Mouse (Mus musculus) layer of hippocampus, postnatal 14 days (tissue): ENCODE measurements around the gene Stard5. TPM values are rescaled to one million over a fixed set of nuclear protein-coding genes. Genes with fewer than 3 reads are reported as not detected.

Source experiments
- DNase-seq, 2 experiments: peaks; one replicate each; pipeline ENCODE4 v3.0.0; 2021 to 2022; ENCODE audit warnings: low spot score in 2 of 2, mixed read lengths in 1 of 2
- total RNA-seq, 2 experiments: library from RNA; stranded (reverse); gene quantifications; 2 replicates each; pipeline ENCODE4 v1.2.3; 2021

Stard5 gene
- total RNA-seq, 2 experiments from 2014 or later = 17.6 to 18.5 TPM

DNA sequence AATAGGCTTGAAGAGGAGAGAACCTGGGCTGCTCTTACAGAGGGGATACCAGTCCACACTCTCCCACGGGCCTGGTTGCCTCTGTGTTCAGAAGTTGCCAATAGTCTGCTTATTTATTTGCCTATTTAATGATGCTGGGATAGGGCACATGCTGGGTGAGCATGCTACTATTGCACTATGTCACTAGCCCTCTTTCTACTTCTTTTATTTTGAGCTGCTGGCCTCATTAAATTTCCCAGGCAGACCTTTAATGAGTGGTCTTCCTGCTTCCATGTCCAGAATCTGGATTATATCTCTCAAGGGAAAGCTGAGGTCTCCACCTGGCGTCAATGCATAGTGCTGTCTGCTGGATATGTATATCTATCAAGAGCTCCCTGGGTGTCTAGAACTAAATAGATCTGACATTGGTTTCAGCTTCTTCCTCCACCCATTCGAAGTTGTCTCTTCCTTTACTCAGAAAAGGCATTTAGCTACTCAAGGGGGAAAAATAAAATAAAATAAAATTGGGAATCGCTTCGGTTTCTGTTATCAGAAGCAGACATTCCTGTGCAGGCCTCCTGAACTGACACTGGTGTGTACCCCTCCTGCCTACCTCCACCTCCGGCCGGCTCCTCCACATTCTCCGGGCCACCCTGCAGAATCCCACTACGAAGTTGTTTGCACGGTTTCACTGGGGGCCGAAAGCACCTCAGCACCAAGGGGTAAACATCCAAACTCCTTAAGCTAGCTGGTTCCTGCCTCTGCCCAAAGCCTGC lies 509 bp upstream of the Stard5 start:
- DNase-seq = no peak

DNA sequence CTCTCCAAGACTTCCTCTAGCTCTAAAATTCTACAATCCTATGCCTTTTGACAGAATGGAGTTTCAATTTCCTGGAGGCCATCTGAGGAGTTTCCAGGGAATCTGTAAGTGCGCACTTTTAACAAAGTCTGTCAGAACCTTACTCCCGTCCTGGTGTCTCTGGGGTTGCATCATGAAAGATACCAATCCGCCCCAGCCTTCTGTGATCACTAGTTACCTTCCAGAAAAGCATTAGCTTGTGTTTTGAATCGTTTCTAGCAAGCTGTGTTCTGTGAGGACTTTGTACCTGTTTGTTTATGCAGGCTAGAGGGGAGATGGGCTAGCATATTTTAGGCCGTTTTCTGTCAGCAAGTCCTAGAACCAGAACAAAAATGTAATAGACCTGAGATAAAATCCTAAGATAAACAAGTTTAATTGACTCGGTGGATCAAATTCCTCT lies 942 bp downstream of the Stard5 start:
- DNase-seq = no peak

DNA sequence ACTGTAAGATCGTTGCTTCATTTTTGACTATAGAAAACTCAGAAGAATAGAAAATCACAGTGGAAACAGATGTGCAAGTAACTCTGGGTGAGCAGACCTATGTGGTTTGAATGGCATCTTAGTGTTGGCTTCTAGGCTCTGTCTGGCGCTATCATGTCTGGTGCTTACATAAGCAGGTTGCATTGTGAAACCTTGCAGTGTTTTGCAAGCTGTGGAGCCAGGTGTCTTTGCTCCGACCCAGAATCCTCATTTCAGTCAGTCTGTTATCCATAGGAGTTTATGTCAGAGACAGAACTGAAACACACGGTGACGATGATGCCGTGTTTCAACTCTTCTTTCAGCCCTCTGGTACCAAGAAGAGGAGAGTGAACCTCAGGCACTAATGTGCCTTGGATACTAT lies 2.1 kb downstream of the Stard5 start:
- no peak for DNase-seq

DNA sequence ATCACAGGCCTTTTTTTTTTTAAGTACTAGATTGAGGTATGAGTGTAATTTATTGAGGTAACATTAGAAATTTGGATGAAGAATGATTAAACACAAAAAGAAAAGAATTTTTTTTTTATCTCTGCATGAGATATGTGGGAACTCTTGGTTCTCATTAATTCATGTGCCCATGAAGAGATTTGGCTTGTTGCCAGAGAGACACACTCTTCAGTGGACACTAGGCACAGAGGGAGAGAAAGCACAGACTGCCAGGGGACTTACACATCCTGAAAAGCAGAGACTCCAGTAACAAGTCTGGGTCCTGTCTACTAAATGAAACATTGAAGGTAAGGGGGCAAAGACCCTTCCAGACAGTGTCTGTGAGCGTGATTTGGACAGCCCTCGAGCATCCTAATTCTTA lies 4.0 kb downstream of the Stard5 start:
- DNase-seq = no peak

DNA sequence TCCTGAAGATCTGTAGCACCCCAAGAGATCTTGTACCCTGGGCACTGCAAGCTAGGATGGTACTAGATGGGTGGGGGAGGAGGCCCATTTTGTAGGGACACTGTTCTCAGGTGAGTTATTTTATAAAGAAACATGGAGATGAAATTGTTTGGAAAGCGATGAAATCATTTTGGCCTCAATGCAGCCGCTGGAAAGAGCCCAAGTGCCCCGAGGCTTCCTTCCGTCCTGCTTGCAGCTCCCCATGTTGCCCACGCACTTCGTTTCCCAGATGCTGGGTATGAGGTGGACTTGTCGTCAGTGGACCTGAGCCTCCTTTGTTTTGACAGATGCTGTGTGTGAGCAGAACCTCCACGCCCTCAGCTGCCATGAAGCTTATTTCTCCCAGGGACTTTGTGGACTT lies 4.7 kb downstream of the Stard5 start:
- DNase-seq = no peak

DNA sequence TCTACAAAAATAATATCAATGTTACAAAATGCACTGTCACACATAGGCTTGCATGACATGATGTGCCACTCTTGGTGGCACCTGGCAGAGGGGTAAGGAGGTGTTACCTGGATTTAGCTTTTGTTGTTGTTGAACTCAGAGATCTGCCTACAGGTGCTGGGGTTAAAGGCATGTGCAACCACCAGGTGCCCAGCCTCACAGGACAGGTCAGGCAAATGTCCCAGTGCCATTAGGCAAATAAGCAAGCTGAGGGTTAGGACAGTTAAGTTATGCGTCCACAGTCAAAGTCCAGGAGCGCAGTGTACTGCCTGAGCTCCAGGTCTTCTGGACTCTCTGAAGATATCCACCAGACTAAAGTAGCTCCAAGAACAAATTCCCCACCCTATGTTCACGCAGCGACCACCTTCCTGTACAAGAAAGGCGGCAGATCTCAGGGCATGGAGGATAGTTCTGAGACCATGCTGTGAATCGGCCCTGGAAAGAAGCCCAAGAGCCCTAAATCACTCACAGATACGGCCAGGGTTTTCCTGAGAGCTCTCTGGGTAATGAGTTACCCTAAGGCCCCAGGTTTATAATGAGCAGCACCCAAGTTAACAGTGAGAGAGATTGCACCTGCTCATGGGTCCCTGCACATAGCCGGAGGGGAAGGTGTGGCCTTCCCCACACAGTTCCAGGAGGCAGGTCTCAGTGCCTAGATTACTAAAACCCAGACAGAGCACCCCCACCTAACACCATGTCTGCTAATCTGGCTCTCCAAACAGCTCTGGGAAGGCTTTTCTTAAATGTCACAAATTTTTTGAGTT lies 6.2 kb downstream of the Stard5 start:
- no peak for DNase-seq

DNA sequence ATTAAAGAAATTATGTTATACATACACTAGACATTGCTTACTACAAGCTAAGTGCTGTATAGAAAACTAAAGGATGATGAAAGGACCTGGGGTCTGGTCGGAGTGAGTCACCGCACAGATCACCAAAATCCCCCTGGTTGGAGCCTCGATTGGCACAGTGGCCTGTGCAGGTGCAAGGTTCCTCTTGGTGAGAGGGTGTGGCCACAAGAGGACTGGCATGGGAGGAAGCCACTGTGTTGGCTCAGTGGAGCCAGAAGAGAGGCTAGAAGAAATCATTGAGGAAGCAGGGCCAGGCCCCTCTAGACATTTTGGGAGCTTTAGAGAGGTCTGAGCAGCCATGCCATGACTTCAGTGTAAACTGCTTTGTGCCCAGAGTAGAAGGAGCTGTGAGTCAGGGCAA lies 7.3 kb downstream of the Stard5 start:
- no peak for DNase-seq

DNA sequence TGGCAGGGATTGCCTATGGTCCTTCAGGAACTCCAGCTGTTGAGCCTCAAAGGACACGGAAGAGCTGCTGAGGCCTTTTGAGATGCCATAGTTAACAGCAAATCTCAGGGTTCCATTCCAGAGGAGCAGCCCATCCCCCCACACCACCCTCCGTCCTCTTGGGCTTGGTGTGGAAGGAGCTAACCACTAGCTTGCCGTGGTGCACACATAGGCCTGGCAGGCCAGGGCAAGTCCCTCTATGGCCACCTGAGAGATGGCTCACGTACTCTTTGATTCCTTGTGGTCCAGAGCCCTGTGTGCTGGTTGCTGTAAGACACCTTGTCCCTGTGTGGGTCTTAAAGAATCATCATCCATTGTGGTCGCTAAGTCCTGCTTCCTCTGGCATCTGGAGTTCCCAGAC lies 8.8 kb downstream of the Stard5 start:
- DNase-seq = no peak

DNA sequence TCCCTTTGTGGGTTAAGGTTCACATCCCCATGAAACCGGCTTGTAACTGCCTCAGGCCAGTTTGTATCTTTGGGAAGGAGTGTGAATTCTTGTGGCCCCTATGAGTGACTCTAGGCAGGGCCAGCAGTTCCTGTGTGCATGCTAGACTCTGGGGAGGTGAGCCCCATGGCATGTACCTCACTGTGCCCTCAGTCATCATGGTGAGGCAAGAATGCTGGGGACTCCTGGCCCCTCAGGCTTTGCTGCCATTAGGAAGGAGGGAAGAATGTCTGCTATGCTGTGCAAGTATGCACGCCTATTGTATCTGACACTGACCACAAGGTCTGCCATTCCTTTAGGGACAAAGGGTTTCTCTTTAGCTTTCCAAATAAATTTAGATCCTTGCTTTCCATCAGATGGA lies 9.4 kb downstream of the Stard5 start:
- DNase-seq = no peak

DNA sequence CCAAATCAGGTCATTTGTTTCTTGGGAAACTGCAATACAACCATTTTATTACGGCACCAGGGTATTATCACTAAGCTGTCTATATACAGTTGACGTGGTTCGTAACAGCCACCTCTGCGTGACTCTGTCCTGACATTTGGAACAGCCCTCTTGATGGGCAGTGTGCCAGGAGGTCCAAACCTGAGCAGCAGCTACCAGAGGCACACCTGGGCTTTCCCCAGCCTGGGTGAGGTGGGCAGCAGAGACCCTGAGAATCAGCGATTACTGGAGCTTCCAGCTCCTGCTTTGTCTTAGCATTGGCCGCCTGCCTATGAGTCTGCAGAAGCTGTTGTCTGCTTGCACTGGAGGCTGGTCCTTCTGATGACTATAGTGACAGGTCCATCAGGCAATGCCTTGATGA lies 11.8 kb downstream of the Stard5 start:
- DNase-seq = no peak

DNA sequence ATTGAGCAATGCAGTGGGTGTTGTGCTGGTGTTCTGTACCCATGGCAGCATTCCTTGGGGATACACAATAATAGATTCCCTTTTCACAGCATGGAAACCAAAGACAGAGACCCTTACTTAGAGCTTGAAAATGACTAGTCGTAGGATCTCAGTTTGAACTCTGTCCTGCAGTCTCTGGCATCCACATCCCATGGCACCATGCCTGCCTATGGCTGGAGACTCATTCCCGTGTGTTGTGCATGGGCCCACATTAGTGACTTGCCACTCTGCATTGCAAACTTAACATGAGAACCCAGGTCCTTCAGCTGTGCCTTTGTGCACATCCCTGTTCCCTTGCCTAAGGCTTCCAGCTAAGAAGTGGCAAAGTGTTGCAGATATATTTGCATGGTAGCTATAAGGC lies 13.0 kb downstream of the Stard5 start:
- no peak for DNase-seq

DNA sequence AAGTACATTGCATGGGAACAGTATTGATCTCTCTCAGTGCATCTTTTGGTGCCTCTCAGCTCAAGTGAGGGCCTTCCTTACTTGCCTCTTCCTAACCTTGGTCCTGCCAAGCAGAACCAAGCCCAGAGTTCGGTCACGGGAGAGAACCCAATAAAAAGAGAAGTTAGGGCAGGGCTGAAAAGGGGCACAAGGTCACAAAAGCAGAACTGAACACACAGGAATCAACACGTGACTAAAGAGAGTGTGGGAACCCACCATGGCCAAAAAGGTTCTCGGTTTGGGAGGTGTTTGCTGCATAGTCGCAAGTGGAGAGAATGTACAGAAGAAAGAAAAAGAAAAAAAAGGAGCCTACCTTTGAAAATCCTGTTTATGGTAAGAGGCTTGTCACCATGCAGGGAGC lies 13.7 kb downstream of the Stard5 start:
- DNase-seq = no peak

DNA sequence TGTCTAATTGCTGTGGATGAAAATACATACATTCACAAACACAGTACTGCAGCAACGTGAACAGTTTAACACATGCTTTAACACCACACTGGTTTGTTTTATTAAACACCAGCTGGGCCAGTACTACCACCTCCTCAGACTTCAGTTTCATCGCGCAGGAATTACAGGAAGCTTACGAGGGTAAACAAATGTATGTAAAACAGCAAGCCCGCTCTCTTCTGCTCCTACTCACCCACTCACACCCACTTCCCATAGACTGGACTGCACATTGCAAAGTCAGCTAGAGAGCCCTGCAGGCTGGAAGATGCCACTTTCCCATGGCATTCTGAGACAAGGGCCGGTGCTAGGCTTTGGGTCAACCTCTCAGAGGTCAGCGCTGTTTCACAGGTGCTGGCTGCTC lies 17.0 kb downstream of the Stard5 start:
- no peak for DNase-seq

DNA sequence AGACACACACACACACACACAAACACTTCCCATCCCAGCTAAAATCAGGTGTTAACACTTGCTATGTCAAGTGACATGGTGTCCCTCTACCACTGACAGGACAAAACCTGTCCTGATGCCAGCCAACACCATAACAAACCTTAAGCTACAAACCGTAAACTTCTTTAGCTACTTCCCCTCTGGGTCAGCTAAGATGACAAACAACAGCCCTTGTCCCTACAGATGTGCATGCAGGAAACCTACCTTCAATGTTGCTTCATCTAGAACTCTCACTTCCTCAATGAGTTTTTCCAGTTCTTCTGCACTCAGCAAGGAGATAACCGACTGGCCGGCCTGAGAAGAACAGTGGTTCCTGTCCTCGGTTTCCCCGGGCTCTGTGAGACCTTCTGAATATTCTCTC lies 18.9 kb downstream of the Stard5 start:
- DNase-seq = no peak

DNA sequence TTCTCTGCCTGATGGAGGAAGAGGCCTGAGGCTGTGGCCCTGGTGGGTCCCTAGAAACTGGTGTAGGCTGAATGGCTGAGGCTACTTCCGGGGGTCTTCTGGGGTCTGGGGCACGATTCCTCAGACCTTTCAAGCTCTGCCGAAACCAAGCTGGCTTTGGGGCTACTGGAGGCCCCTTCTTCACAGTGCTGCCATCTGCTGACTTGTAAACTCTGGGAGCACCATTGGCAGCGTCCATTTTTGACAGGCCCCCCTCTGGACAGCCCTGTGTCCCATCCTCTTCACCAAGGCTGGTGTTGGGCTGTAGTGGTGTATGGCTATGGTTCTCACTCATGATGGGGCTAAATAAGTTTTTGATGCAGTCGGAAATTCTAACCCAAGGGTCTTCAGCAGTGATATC lies 20.7 kb downstream of the Stard5 start:
- DNase-seq = no peak

DNA sequence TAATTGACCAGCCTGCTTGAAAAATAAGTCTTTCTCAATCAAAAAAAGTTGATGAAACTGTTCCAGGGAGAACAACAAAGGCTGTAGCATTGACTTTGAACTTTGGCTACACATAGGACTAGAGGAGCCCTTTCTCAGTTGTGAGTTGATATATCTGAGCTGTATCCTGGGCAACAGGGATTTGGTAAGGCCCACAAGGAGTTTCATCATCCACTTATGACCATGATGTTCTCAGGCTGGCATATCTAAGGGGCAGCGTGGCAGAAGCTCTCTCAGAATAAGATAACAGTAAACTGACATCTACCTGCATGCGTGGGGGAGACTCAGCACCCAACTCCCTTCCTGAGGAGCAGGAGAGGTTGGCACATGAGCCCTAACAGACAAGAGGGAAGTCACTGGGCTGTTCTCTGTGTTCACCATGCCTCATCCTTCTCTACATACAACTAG lies 21.9 kb downstream of the Stard5 start:
- DNase-seq = no peak

DNA sequence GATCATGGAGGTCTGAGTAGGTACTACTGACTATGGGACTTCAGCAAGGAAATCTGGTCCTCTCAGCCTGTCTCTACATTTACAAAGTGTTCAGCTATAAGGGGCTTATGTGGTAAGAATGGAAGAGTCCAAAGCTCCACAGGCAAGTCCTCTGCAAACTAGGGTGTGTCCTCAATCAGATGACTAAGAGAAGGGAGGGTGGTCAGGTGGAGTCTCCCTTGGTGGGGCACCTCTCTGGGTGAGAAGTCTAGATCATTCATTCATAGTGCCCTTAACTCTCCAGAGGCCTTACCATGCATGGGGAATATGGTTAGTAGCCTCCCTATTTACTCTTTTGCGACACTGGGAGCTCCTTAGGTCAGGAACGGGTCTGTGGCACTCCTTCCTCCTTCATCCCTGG lies 22.4 kb downstream of the Stard5 start:
- DNase-seq = no peak

DNA sequence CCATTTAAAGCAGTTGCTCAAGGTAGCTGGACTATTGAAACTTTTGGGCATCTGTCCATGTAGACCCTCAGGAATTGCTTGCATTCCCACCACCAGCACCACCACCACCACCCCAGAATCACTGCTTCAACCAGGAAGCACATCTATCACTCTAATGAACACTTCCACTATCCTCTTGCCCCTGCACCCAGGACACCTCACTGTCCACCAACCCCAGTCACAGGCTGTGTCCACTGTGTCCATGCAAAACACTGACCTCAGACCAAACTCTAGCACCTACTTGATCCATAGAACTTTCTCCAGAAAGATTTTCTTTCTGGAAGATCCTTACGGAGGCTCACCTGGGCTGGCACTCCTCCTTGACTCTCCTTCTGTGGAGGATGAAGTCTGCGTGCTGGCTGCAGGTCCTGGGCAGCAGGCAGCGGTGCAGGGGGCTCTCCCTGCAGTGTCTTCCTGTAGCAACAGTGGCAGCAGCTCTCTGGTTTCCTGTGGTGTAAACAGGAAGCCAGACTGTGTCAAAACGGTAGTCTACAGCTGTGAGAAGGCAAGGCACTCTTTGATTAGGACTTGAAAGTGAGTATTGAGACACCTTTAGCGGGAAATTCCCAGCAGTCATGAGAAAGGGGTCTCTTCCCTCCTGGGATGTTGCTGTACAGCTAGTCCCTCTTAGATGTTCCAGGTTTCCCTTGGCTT lies 23.3 kb downstream of the Stard5 start:
- no peak for DNase-seq

DNA sequence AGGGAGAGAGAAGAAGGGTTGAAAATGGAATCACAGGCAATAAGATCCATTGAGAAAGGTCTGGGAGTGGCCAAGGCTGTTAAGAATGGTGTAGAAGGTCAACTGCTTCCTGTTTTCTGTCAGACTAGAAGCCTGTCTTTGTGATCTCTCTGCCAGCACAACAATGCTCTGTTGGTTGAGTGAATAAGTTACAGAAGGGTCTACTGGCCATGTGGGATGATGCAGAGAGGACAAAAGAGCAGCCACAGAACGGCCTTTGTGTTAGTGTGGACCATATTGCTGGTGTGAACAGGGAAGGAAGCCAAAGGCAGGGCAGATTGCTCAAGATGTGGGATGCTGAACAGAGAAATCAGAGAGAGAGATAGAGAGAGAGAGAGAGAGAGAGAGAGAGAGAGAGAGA lies 27.0 kb downstream of the Stard5 start:
- no peak for DNase-seq

DNA sequence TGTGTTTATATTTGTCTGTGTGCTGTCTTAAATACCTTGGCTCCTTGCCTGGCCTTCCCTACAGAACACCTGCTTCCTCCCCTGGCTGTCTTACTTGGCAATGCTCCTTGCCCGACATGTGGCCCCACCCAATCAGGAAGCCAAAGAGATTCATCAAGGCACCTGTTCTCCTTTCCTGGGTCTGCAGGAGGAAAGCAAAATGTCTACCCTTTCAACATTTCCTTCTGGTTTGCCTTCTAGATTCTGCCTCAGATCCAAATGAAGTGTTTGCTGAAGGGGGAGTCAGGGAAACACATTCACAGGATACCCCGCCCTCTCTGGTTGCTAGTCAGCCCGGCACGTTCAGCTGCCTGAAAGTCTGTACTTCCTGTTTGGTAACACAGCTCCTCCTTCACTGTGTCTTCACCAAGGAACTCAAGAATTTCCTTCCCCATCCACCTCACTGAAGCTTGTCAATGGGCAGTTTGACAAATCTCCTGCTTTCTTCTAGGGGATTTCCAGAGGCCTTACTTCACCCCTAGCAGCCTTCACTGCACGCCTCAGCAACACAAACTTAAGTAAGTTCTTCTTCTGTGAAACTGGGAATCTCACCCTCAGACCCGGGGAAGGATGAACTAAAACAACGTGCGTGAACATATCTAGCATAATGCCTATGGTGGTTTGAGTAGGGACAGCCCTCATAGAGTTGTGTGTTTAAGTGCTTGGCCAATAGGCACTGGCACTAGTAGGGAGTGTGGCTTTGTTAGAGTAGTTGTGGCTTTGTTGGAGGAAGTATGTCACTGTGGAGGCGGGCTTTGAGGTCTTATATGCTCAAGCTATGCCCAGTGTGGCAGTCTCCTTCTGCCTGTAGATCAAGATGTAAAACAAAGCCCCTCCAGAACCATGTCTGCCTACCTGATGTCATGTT lies 27.7 kb downstream of the Stard5 start:
- no peak for DNase-seq

DNA sequence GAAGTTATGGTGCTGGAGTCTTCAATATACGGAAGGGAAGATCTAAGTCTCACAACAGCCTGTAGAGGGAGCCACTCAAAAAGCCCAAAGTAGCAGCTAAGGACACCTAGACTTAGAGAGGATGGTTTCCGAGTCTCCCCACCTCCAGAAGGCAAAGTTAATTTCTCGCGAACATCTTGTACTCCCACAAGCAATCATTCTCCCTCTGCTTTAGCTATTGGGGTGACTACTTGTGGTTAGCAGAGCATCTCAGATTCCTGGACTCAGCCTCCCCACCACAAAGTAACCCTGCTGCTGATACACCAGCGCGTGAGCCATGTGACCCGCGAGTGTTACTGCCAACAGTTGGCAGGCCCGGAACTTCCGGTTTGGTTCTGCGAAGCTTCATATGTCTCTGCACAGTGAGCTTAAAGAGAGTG lies 28.5 kb downstream of the Stard5 start:
- peak; percentile 23 to 44 for DNase-seq
